Mouse (Mus musculus): ENCODE data around the gene Plin3.

DNA sequence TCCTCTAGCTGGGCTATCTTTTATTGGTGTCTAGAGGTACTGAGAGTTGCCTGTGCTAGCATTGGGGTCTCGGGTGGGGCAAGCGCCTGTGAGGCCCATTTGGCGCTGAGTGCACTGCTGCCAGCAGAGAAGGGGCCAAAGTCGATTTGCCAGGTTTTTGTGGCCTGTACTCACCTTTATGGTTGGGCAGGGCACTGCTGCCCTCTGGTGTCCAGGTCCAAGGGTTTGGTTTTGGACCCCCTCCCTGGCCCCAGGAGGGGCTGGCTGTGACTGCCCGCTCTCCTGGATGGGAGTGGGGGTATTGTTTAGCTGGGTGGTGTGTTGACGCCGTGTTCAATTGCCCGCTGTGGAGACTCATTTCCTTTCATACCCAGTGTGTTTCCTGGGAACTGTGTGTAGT is 13.2 kb upstream of the Plin3 start:
- no peak for TF ChIP-seq ZC3H11A (IDR thresholded peaks at IDR 0.05; ENCODE audit: borderline replicate concordance, low read depth, low read length)
- no peak for TF ChIP-seq HCFC1 (IDR thresholded peaks at IDR 0.05; ENCODE audit: borderline replicate concordance, insufficient read depth, low read length)
